Mouse (Mus musculus): ENCODE measurements around the gene Efs. TPM values are rescaled to one million over a fixed set of nuclear protein-coding genes. Genes with fewer than 3 reads are reported as not detected.
A peak's percentile ranks its signal among the peaks of the same experiment; 100 is the strongest.

The Efs gene
- total and polyA plus RNA-seq, 2 experiments from 2014 or later = 3.9 to 22.2 TPM

DNA sequence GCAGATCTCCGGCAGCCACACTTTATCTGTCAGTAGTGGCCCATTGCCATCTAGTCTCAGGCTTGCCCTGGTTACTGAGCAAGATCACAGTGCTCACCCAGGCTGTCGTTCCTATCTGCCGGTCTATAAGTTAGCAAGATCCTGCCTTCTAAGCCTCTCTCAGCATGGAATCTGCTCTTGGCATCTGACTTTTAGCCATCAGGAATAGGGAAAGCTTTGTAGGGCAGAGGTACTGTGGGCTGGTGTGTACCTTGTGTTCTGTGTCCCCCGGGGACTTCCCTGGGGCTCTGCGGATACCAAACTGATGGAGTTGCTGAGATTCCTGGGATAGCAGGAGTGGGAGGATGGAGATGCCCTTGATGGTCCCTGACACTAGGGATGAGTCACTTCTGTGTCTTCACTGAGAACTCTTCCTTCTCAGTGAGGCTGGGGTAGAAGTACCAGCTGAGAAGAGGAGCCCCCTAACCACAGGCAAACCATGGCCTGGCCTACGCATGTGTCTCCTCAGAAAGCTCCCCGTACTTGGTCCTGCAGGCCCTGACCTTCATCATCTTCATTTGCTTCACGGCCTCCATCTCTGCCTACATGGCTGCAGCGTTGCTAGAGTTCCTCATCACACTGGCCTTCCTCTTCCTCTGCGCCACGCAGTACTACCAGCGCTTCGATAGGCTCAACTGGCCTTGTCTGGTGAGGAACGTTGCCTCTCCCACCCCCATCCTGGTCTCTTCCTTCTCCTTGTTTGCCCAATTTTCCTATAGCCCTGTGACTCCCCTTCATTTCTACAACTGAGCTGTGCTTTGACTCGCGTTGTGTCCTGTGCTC, 11.6 kb upstream of the Efs start:
- no peaks in the 10 kb centered on the region for H3K27me3 ChIP-seq (ENCODE audit: control insufficient read depth, insufficient read depth, low read length)
- H3K4me1 ChIP-seq (ENCODE audit: control insufficient read depth, insufficient read depth) = no peaks in the 10 kb centered on the region; the same call in 1 of the 2 replicates
- H3K9me3 ChIP-seq (replicated peaks; ENCODE audit: control insufficient read depth, low read length) = no peaks in the 10 kb centered on the region
- H3K27ac ChIP-seq (ENCODE audit: low read depth) = peak overlapping the region; percentile 72
- DNase-seq (ENCODE audit: low spot score) (no peak), ATAC-seq (ENCODE audit: insufficient read depth, low read depth) (peak; percentile 15)
- peaks cover 23% of the 10 kb centered on the region for H3K36me3 ChIP-seq (replicated peaks; ENCODE audit: control insufficient read depth, insufficient read depth, low read length)
- no peak overlapping the region for H3K9ac ChIP-seq (replicated peaks; ENCODE audit: low read depth, low read length)
- H3K4me2 ChIP-seq (ENCODE audit: low read depth, low read length) = no peak overlapping the region
- no peak for TF ChIP-seq CTCF (IDR thresholded peaks at IDR 0.05; ENCODE audit: low read depth)
- no peak for TF ChIP-seq EP300 (IDR thresholded peaks at IDR 0.05; ENCODE audit: low read depth)
- WGBS = 58% methylated on average over 16 of the region's 16 CpGs
- no peak overlapping the region for H3K4me3 ChIP-seq (ENCODE audit: low read depth, low read length)

DNA sequence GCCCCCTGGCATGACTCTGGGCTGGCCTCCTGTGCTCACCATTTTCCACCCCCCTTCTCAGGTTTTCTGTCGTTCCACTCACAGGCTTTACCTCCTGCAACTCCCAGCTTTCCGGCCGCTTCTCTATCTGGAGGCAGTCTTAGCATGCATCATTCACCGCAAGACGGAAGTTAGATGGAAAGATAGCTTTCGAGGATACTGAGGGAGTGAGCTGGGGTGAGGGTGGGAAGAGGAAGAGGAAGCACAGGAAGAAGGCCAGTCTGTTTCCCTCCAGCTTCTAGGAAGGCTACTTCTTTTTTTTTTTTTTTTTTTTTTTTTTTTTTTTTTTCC, 10.9 kb upstream of the Efs start:
- Histone ChIP-seq H3K9ac (replicated peaks; ENCODE audit: low read depth, low read length) (no peak overlapping the region), H3K27me3 (ENCODE audit: control insufficient read depth, insufficient read depth, low read length) (no peaks in the 10 kb centered on the region), H3K4me2 (ENCODE audit: low read depth, low read length) (no peak overlapping the region), H3K27ac (ENCODE audit: low read depth) (peak overlapping the region; percentile 21; the same call in 1 of the 2 replicates), H3K36me3 (replicated peaks; ENCODE audit: control insufficient read depth, insufficient read depth, low read length) (peaks cover 15% of the 10 kb centered on the region), H3K4me1 (ENCODE audit: control insufficient read depth, insufficient read depth) (no peaks in the 10 kb centered on the region; the same call in 1 of the 2 replicates), H3K4me3 (ENCODE audit: low read depth, low read length) (no peak overlapping the region), H3K9me3 (replicated peaks; ENCODE audit: control insufficient read depth, low read length) (no peaks in the 10 kb centered on the region)
- TF ChIP-seq CTCF (IDR thresholded peaks at IDR 0.05; ENCODE audit: low read depth) = no peak
- no peak for TF ChIP-seq EP300 (IDR thresholded peaks at IDR 0.05; ENCODE audit: low read depth)
- DNase-seq (ENCODE audit: low spot score) = no peak
- no peak for ATAC-seq (ENCODE audit: insufficient read depth, low read depth)
- 27% methylated on average over 6 of the region's 6 CpGs for WGBS

DNA sequence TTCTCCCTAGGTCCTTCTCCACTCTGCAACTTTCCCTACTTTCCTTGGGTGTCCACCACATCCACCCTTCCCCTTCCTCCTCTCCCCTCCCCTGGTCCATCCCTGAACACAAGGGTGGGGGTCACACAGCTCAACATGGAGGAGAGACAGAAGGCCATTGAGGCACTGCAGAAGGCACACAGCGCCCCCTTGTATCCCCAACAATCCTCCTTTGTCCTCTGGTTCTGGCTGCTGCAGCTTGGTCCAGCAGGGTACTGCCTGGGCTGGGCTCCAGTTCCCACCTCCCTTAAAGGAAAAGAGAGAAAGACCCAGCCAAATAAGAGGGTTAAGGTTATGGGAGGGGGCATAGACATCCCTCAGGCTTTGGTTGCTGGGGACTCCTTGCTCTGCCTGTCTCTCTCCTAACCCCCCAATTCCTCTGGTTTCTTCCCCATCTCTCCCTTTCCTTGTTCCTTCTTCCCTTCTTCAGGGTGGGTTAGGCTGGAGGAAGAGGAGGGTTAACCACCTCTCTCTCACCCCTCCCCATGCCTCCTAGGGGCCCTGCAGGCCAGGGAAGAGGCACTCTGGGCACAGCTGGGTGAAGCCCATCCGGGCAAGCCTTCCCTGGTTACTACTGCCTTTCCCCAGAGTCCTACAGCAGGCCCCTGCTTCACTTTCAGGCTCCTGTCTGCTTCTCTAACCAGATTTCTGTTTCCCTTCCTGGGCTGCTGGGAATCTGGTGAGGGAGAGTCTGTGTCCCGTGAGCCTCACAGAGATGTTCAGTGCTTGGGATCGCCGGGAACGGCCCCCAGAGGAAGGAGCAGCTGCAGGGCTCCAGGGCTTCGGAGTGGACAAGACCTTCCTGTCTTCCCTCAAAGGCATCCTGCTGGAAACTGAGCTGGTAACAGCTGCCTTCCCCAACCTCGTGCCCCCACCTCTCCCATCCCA, 10.2 kb upstream of the Efs start, which contains the start of gene Cmtm5:
Cmtm5 (plus strand) TSS at position 358 of the 927 bp plus-strand sequence.
- DNase-seq (ENCODE audit: low spot score) (no peak), ATAC-seq (ENCODE audit: insufficient read depth, low read depth) (no peak)
- Histone ChIP-seq H3K27ac (ENCODE audit: low read depth) (peak within 1 kb of the TSS; percentile 21; the same call in 1 of the 2 replicates), H3K4me1 (ENCODE audit: control insufficient read depth, insufficient read depth) (no peaks in the 10 kb centered on the region; the same call in 1 of the 2 replicates), H3K27me3 (ENCODE audit: control insufficient read depth, insufficient read depth, low read length) (no peaks in the 10 kb centered on the region), H3K4me3 (ENCODE audit: low read depth, low read length) (no peak within 1 kb of the TSS), H3K9ac (replicated peaks; ENCODE audit: low read depth, low read length) (no peak within 1 kb of the TSS), H3K4me2 (ENCODE audit: low read depth, low read length) (no peak within 1 kb of the TSS), H3K9me3 (replicated peaks; ENCODE audit: control insufficient read depth, low read length) (no peaks in the 10 kb centered on the region), H3K36me3 (replicated peaks; ENCODE audit: control insufficient read depth, insufficient read depth, low read length) (peaks cover 9% of the 10 kb centered on the region)
- TF ChIP-seq CTCF (IDR thresholded peaks at IDR 0.05; ENCODE audit: low read depth) = peak; percentile 10; the same call in 1 of the 2 replicates
- TF ChIP-seq EP300 (IDR thresholded peaks at IDR 0.05; ENCODE audit: low read depth) = no peak
- WGBS = 27% methylated on average over 8 of the region's 8 CpGs

DNA sequence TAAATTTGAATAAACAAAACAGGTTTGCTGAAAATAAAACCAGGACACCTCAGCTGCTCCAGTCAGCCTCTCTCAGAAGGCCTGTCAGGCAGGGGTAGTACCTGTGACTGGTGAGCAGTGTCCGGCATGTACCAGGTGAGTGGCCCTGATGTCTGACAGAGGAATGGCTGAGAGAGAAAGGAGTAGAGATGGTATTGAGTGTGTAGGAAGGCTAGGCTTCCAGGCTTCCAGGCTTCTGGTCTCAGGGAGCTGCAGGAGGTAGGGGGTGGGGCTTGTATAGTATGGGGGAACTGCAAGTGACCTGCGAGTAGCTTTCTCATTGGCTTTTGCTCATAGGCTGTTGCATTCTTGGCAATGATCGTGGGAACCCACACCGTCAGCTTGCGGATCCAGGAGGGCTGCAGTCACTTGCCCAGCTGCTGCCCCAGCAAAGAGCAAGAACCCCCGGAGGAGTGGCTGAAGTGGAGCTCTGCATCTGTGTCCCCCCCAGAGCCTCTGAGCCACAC, 6.8 kb upstream of the Efs start, which contains the start of gene Il25:
Il25 (plus strand) TSS at position 51 of the 506 bp plus-strand sequence.
- TF ChIP-seq CTCF (IDR thresholded peaks at IDR 0.05; ENCODE audit: low read depth) (no peak), EP300 (IDR thresholded peaks at IDR 0.05; ENCODE audit: low read depth) (no peak)
- Histone ChIP-seq H3K9me3 (replicated peaks; ENCODE audit: control insufficient read depth, low read length) (no peaks in the 10 kb centered on the region), H3K36me3 (replicated peaks; ENCODE audit: control insufficient read depth, insufficient read depth, low read length) (no peaks in the 10 kb centered on the region), H3K4me1 (ENCODE audit: control insufficient read depth, insufficient read depth) (no peaks in the 10 kb centered on the region; the same call in 1 of the 2 replicates), H3K27ac (ENCODE audit: low read depth) (no peak within 1 kb of the TSS), H3K4me3 (ENCODE audit: low read depth, low read length) (no peak within 1 kb of the TSS), H3K27me3 (ENCODE audit: control insufficient read depth, insufficient read depth, low read length) (no peaks in the 10 kb centered on the region), H3K9ac (replicated peaks; ENCODE audit: low read depth, low read length) (no peak within 1 kb of the TSS), H3K4me2 (ENCODE audit: low read depth, low read length) (no peak within 1 kb of the TSS)
- 24% methylated on average over 6 of the region's 6 CpGs for WGBS
- ATAC-seq (ENCODE audit: insufficient read depth, low read depth) (no peak), DNase-seq (ENCODE audit: low spot score) (no peak)

DNA sequence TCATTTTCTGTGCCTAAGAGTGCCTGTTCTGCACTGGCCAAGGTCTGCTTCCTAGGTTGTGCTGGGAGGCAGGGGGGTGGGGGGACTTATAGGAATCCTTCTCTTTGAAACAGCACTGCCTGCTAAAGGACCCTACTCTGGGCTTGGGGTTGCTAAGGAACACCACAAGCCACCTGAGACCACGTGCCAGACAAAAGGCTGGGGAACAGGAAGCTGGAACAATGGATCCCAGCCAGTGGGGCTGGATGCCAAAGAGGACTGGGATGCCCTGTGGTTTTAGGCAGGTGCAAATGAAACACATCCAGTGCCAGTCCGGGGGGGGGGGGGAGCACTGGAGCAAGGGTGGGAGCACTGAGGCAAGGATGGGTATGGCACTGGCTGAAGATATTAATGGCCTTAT, 4.5 kb upstream of the Efs start:
- H3K9me3 ChIP-seq (replicated peaks; ENCODE audit: control insufficient read depth, low read length) = no peaks in the 10 kb centered on the region
- H3K4me2 ChIP-seq (ENCODE audit: low read depth, low read length) = no peak overlapping the region
- no peak for ATAC-seq (ENCODE audit: insufficient read depth, low read depth)
- no peak for DNase-seq (ENCODE audit: low spot score)
- no peak overlapping the region for H3K27ac ChIP-seq (ENCODE audit: low read depth)
- H3K36me3 ChIP-seq (replicated peaks; ENCODE audit: control insufficient read depth, insufficient read depth, low read length) = no peaks in the 10 kb centered on the region
- H3K4me1 ChIP-seq (ENCODE audit: control insufficient read depth, insufficient read depth) = no peaks in the 10 kb centered on the region; the same call in 1 of the 2 replicates
- no peak overlapping the region for H3K4me3 ChIP-seq (ENCODE audit: low read depth, low read length)
- no peak overlapping the region for H3K9ac ChIP-seq (replicated peaks; ENCODE audit: low read depth, low read length)
- 22% methylated on average over 2 of the region's 2 CpGs for WGBS
- TF ChIP-seq CTCF (IDR thresholded peaks at IDR 0.05; ENCODE audit: low read depth) (no peak), EP300 (IDR thresholded peaks at IDR 0.05; ENCODE audit: low read depth) (no peak)
- H3K27me3 ChIP-seq (ENCODE audit: control insufficient read depth, insufficient read depth, low read length) = no peaks in the 10 kb centered on the region
